Mouse (Mus musculus) mouse trophoblast stem cell (cell line): ENCODE results near the gene Dnase1l3.

Source experiments
- in situ Hi-C, 2 experiments: fragments of 300-500 bp; cut with MseI, MboI; formaldehyde crosslinking; loops; 2 replicates in 1 of 2; 3 replicates in 1 of 2; pipeline ENCODE4 v1.15.1; 2025

Gene Dnase1l3

GRCm38 (mm10) chr14:7938809-7939784 lies 55.3 kb downstream of the Dnase1l3 start:
- in situ Hi-C loops, result no loop called here

GRCm38 (mm10) chr14:7937052-7937630 lies 57.2 kb downstream of the Dnase1l3 start:
- in situ Hi-C loops, result no loop called here

- in situ Hi-C loops, result no loop called here
These were observed 60.2 kb downstream of the Dnase1l3 start for GRCm38 (mm10) chr14:7934166-7934565.

- in situ Hi-C loops, result no loop called here
These were observed 62.2 kb downstream of the Dnase1l3 start for GRCm38 (mm10) chr14:7932151-7932550.

GRCm38 (mm10) chr14:7929029-7929428 lies 65.3 kb downstream of the Dnase1l3 start:
- in situ Hi-C loops, result no loop called here

GRCm38 (mm10) chr14:7928362-7928761 lies 66.0 kb downstream of the Dnase1l3 start:
- in situ Hi-C loops, result no loop called here

GRCm38 (mm10) chr14:7923635-7924034 lies 70.7 kb downstream of the Dnase1l3 start:
- in situ Hi-C loops, result no loop called here

GRCm38 (mm10) chr14:7921459-7921858 lies 72.9 kb downstream of the Dnase1l3 start:
- in situ Hi-C loops, result no loop called here

- in situ Hi-C loops, result no loop called here
These were observed 74.5 kb downstream of the Dnase1l3 start for GRCm38 (mm10) chr14:7919921-7920320.

GRCm38 (mm10) chr14:7919309-7919708 lies 75.1 kb downstream of the Dnase1l3 start:
- in situ Hi-C loops, result no loop called here

GRCm38 (mm10) chr14:7918150-7918991 lies 76.0 kb downstream of the Dnase1l3 start:
- in situ Hi-C loops, result no loop called here
